Mouse (Mus musculus) kidney, embryonic 14.5 days (tissue): ENCODE measurements around the gene Ubxn11. TPM values are rescaled to one million over a fixed set of nuclear protein-coding genes. Genes with fewer than 3 reads are reported as not detected.

Experiments
- ATAC-seq: fragments of 200-750 bp; cut with Nextera tagmentation; 2 replicates; pipeline ENCODE4 v1.8.0; 2017; ENCODE audit warnings: moderate number of reproducible peaks, mild to moderate bottlenecking, moderate TSS enrichment, moderate library complexity; ENCODE audit not compliant: low FRiP score, low TSS enrichment
- H3K27ac ChIP-seq: fragments of 300-500 bp; sonication (generic); 2 replicates; pipeline ENCODE4 v1.5.1; 2014; ENCODE audit warnings: low read depth, mild to moderate bottlenecking, low read length, moderate library complexity, mixed read lengths
- H3K27me3 ChIP-seq: fragments of 300-500 bp; sonication (generic); 2 replicates; pipeline ENCODE4 v1.6.1; 2014; ENCODE audit warnings: mild to moderate bottlenecking, low read length; ENCODE audit not compliant: control insufficient read depth, insufficient read depth
- H3K36me3 ChIP-seq: fragments of 300-500 bp; sonication (generic); 2 replicates; pipeline ENCODE4 v1.6.1; 2014; ENCODE audit warnings: low read length, mixed read lengths; ENCODE audit not compliant: control insufficient read depth, insufficient read depth
- H3K4me1 ChIP-seq: fragments of 300-500 bp; sonication (generic); 2 replicates; pipeline ENCODE4 v1.6.1; 2014; ENCODE audit warnings: low read length, mixed read lengths; ENCODE audit not compliant: control insufficient read depth, insufficient read depth
- H3K4me2 ChIP-seq: fragments of 300-500 bp; sonication (generic); replicated peaks from 2 replicates; pipeline ENCODE4 v1.6.1; 2014; ENCODE audit warnings: low read depth, mild to moderate bottlenecking, low read length
- H3K4me3 ChIP-seq: fragments of 300-500 bp; sonication (generic); 2 replicates; pipeline ENCODE4 v1.5.1; 2014; ENCODE audit warnings: mild to moderate bottlenecking, low read length
- H3K9ac ChIP-seq: fragments of 300-500 bp; sonication (generic); 2 replicates; pipeline ENCODE4 v1.6.1; 2014; ENCODE audit warnings: low read depth, mild to moderate bottlenecking, low read length, moderate library complexity
- H3K9me3 ChIP-seq: fragments of 300-500 bp; sonication (generic); 2 replicates; pipeline ENCODE4 v1.6.1; 2016; ENCODE audit warnings: low read length; ENCODE audit not compliant: control insufficient read depth
- WGBS: fragments of 180-500 bp; shearing (Covaris S2); extraction: QIAGEN DNeasy Blood & Tissue Kit; methylation state at CpG from one replicate; pipeline ENCODE4 v1.1.7; 2014; 5-methylcytosine and 5-hydroxymethylcytosine counted together
- polyA plus RNA-seq: library from polyadenylated mRNA; unstranded; fragments of >200 nt; fragmentation: Nextera tagmentation; extraction: Ambion mirVana; gene quantifications from 2 replicates; pipeline ENCODE4 v1.2.1, GENCODE M21; 2014

The Ubxn11 gene
- polyA plus RNA-seq, 1 experiment from 2014 or later = 9.3 TPM

DNA sequence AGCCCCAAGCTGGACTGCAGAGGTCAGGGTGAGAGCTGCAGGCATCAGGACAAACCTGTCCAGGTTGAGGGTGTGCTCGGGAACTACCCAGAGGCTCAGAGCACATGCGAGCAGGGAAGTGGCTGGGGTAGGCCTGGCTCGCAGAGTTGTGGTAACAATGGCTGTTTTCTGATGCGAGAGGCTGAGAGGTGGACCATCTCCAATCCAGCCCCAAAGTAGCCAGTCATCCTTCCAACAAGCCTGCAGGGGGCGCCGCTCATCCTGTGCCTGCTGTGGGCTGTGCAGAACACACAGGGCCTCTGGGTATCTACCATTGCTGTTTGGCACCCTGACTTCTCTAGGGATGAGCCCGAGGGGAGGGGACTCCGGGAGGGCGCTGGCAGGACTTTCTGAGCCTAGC, 17.3 kb downstream of the Ubxn11 start:
- 0 out of 2 replicates have a peak, but pooled peaks cover 10% of the 10 kb centered on the region for H3K4me1 ChIP-seq
- 70% methylated on average over 9 of the region's 9 CpGs for WGBS
- no peaks in the 10 kb centered on the region for H3K36me3 ChIP-seq
- no peaks in the 10 kb centered on the region for H3K27me3 ChIP-seq
- H3K9ac ChIP-seq = no peak overlapping the region
- ATAC-seq = no peak
- no peak overlapping the region for H3K27ac ChIP-seq
- H3K4me2 ChIP-seq = no peak overlapping the region
- no peaks in the 10 kb centered on the region for H3K9me3 ChIP-seq
- no peak overlapping the region for H3K4me3 ChIP-seq

DNA sequence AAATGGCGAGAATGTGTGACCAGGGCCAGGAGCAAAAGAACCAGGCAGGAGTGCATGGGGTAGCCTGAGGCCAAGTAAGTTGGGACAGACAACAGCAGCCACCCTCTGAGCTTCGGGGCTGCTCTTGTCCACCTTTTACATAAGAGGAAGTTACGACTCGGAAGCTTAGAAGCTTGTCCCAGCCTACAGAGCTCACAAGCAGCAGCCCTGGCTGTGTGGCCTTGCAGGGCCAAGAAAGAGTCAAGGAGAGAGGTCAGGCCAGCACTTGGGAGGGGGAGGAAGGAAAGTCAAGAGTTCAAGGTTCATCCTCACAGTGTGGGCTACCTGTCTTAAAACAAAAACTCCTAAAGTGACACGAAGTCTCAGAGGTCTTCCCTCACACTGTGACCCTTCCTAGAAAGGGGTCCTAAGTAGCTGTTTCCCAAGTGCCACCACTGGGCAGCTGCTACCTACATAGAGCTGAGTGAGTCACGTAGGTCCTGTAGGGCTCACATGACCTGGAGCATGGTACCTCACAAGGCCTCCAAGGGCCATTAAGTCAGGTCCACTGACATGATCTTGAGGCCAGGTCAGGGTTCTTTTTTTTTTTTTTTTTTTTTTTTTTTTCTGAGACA, 17.9 kb downstream of the Ubxn11 start:
- 67% methylated on average over 6 of the region's 6 CpGs for WGBS
- Histone ChIP-seq H3K4me2 (no peak overlapping the region), H3K4me1 (0 out of 2 replicates have a peak, but pooled peaks cover 10% of the 10 kb centered on the region), H3K9me3 (no peaks in the 10 kb centered on the region), H3K9ac (no peak overlapping the region), H3K27me3 (no peaks in the 10 kb centered on the region), H3K27ac (no peak overlapping the region), H3K36me3 (no peaks in the 10 kb centered on the region), H3K4me3 (no peak overlapping the region)
- ATAC-seq = no peak

DNA sequence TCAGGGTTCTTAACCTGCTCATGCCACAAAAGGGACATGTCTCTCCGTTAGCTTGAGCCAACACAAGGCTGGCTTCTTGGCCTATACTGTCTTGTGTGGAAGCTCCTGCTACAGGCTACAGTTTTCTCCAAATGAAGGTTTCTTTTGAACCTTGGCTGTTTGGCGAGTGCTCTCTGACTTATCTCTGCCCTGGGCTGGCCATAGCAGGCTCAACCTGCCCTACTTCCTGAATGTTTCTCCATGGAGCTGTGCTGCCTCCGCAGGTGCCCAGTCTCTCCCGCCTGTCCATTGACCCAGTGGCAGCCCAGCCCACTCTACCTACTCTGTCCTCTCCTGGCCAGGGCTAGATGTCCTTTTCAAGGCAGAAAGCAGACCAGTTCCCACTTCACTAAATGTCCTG, 18.5 kb downstream of the Ubxn11 start:
- H3K9ac ChIP-seq = no peak overlapping the region
- ATAC-seq = no peak
- H3K9me3 ChIP-seq = no peaks in the 10 kb centered on the region

DNA sequence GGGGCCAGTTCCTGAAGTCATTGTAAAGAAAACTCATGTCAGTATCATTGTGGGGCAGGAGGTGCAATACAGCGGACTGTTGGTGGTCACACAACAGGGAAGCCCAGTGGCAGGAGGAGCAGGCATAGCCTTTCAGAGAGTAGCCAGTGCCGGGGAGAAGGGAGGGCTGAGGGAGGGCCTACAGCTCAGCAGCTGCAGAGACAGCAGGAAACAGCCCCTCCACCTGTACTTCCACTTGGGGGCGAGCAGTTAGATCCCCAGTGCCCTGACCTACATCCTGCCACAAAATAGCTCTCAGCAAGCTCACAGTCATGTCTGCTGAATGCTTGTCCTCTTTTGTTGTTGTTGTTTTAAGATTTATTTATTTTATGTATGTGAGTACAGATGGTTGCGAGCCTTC, 19.2 kb downstream of the Ubxn11 start:
- H3K27ac ChIP-seq = no peak overlapping the region
- 45% methylated on average over 4 of the region's 4 CpGs for WGBS
- H3K36me3 ChIP-seq = 0 out of 2 replicates have a peak, but pooled peaks cover 5% of the 10 kb centered on the region
- H3K9ac ChIP-seq = no peak overlapping the region
- no peak overlapping the region for H3K4me2 ChIP-seq
- no peaks in the 10 kb centered on the region for H3K9me3 ChIP-seq
- ATAC-seq = no peak
- H3K4me3 ChIP-seq = no peak overlapping the region
- H3K4me1 ChIP-seq = 0 out of 2 replicates have a peak, but pooled peaks cover 11% of the 10 kb centered on the region
- H3K27me3 ChIP-seq = no peaks in the 10 kb centered on the region

More for the DNA sequence above, 18.5 kb downstream of the Ubxn11 start:
- Histone ChIP-seq H3K4me3 (no peak overlapping the region), H3K27me3 (no peaks in the 10 kb centered on the region), H3K4me1 (0 out of 2 replicates have a peak, but pooled peaks cover 10% of the 10 kb centered on the region), H3K27ac (no peak overlapping the region), H3K4me2 (no peak overlapping the region), H3K36me3 (no peaks in the 10 kb centered on the region)
- WGBS = 84% methylated on average over 4 of the region's 4 CpGs

DNA sequence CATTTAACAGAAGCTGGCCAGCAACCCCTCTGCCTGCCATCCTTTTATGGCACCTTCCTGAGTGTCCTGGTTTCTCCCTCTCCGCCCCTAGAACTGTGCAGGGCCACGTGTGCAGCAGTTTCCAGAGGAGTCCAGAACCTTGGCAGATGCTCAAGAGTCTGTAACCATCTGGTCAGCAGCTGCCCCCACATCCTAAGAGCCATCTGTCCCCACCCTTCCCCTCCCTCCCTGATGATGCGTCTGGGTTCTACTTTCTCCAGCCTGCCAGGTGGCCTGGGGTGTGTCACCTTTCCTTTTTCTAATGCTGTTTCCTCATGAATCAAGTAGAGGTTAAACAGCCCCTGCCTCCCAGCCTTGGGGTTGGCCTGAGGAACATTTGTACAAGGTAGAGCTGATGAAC, 19.9 kb downstream of the Ubxn11 start:
- WGBS = 34% methylated on average over 3 of the region's 3 CpGs
- Histone ChIP-seq H3K36me3 (0 out of 2 replicates have a peak, but pooled peaks cover 5% of the 10 kb centered on the region), H3K4me1 (peaks cover 16% of the 10 kb centered on the region; the same call in 1 of the 2 replicates), H3K27ac (no peak overlapping the region), H3K27me3 (no peaks in the 10 kb centered on the region), H3K9ac (no peak overlapping the region), H3K9me3 (no peaks in the 10 kb centered on the region), H3K4me2 (no peak overlapping the region), H3K4me3 (no peak overlapping the region)
- no peak for ATAC-seq

DNA sequence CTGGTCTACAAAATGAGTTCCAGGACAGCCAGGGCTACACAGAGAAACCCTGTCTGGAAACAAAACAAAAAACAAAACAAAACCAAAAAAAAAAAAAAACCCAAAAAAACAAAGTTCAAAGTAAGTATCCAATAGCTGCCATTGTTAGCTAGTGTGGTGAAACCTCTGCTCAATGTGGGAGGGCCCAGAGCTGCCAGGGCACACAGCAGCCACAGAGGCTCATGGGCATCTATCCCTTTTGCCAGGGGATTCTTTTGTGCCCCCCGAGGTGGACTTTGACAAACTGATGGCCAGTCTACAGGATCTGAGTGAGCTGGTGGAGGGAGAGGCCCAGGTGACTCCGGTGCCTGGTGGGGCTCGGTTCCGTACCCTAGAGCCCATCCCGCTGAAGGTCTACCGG, 20.8 kb downstream of the Ubxn11 start:
- Histone ChIP-seq H3K9me3 (no peaks in the 10 kb centered on the region), H3K4me1 (peaks cover 20% of the 10 kb centered on the region; the same call in 1 of the 2 replicates), H3K9ac (no peak overlapping the region), H3K36me3 (0 out of 2 replicates have a peak, but pooled peaks cover 5% of the 10 kb centered on the region), H3K27ac (no peak overlapping the region), H3K4me2 (no peak overlapping the region), H3K4me3 (no peak overlapping the region), H3K27me3 (no peaks in the 10 kb centered on the region)
- ATAC-seq = no peak
- WGBS = 97% methylated on average over 6 of the region's 6 CpGs

DNA sequence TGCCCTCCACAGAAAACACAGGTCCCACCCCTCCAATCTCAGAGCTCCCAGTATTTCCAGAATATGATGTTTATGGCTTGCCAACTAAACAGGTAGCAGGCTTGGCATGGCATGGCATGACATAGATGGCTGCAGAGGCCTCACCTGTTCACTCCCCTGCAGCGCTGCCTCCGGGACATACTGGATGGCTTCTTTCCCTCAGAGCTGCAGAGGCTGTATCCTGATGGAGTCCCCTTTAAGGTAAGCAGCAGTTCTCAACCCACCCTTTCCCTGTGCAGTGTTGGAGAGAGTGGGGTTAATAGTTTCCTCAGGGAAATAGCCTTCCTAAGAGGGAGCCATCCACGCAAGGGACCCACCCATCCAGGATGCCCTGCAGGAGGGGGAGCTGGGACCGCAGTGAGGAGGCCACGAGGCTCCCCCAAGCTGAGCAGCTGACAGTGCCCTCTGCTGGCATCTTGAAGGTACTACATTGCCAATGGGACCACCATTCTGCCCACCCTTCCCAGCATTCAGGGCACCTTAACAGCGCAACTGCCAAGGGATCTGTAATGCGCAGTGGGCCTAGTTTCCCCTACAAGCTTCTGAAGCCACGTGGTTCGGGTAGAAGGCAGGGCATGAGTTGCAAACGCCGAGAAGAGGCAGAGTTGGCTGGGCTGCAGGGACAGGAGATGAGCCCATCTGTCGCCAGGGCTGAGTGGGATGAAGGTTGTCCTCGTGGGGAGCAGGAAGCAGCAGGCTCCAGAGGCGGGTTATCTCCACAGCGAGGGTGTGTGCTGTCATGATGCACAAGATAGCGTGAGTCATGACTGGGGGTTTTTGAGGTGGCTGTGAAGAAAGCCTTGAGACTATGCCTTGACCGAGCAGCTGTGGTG, 21.5 kb downstream of the Ubxn11 start:
- Histone ChIP-seq H3K4me1 (peaks cover 14% of the 10 kb centered on the region), H3K4me2 (no peak overlapping the region), H3K27me3 (no peaks in the 10 kb centered on the region), H3K4me3 (no peak overlapping the region), H3K9ac (no peak overlapping the region), H3K36me3 (0 out of 2 replicates have a peak, but pooled peaks cover 5% of the 10 kb centered on the region), H3K9me3 (no peaks in the 10 kb centered on the region), H3K27ac (no peak overlapping the region)
- no peak for ATAC-seq
- WGBS = 35% methylated on average over 17 of the region's 17 CpGs

DNA sequence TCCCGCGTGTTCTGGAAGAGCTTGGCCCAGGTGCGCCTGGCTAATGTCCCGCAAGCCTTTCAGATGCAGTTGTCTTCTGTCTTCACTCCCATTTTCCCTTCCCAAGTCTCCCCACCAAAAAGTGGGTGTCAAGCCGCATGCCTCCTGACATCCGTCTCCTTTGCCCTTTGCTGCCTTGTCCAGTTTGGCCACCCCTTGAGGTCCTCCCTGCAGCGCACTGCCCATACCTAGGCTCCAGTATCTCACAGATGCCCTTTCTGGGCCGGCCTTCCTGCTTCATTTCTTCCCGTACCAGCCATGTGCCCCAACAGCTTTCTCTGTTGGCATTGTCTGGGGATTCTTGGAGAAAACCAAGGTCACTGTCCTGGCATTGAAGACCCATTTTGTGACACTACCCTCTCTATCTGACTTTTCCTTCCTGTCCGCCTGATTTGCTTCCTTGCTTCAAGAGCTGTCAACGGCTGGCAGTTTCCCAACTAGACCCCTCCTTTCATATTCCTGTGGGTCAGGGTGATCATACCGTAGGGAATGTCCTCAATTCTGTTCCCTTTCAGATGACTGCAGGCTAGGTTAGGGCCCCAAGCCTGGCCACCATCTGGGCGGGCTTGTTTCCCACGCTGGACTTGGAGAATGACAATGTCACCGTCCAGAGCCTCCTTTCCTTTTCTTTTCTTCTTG, 23.2 kb downstream of the Ubxn11 start:
- H3K27me3 ChIP-seq = no peaks in the 10 kb centered on the region
- ATAC-seq = no peak
- H3K36me3 ChIP-seq = peaks cover 5% of the 10 kb centered on the region; the same call in 1 of the 2 replicates
- WGBS = 86% methylated on average over 15 of the region's 15 CpGs
- H3K4me1 ChIP-seq = peaks cover 20% of the 10 kb centered on the region
- H3K4me3 ChIP-seq = no peak overlapping the region
- H3K27ac ChIP-seq = no peak overlapping the region
- no peaks in the 10 kb centered on the region for H3K9me3 ChIP-seq
- H3K9ac ChIP-seq = no peak overlapping the region
- H3K4me2 ChIP-seq = no peak overlapping the region
